Mouse (Mus musculus) kidney, embryonic 14.5 days (tissue): ENCODE measurements around the gene Vdr. TPM values are rescaled to one million over a fixed set of nuclear protein-coding genes. Genes with fewer than 3 reads are reported as not detected.

Experiments
- ATAC-seq: fragments of 200-750 bp; cut with Nextera tagmentation; 2 replicates; pipeline ENCODE4 v1.8.0; 2017; ENCODE audit warnings: moderate number of reproducible peaks, mild to moderate bottlenecking, moderate TSS enrichment, moderate library complexity; ENCODE audit not compliant: low FRiP score, low TSS enrichment
- H3K27ac ChIP-seq: fragments of 300-500 bp; sonication (generic); 2 replicates; pipeline ENCODE4 v1.5.1; 2014; ENCODE audit warnings: low read depth, mild to moderate bottlenecking, low read length, moderate library complexity, mixed read lengths
- H3K27me3 ChIP-seq: fragments of 300-500 bp; sonication (generic); 2 replicates; pipeline ENCODE4 v1.6.1; 2014; ENCODE audit warnings: mild to moderate bottlenecking, low read length; ENCODE audit not compliant: control insufficient read depth, insufficient read depth
- H3K36me3 ChIP-seq: fragments of 300-500 bp; sonication (generic); 2 replicates; pipeline ENCODE4 v1.6.1; 2014; ENCODE audit warnings: low read length, mixed read lengths; ENCODE audit not compliant: control insufficient read depth, insufficient read depth
- H3K4me1 ChIP-seq: fragments of 300-500 bp; sonication (generic); 2 replicates; pipeline ENCODE4 v1.6.1; 2014; ENCODE audit warnings: low read length, mixed read lengths; ENCODE audit not compliant: control insufficient read depth, insufficient read depth
- H3K4me2 ChIP-seq: fragments of 300-500 bp; sonication (generic); replicated peaks from 2 replicates; pipeline ENCODE4 v1.6.1; 2014; ENCODE audit warnings: low read depth, mild to moderate bottlenecking, low read length
- H3K4me3 ChIP-seq: fragments of 300-500 bp; sonication (generic); 2 replicates; pipeline ENCODE4 v1.5.1; 2014; ENCODE audit warnings: mild to moderate bottlenecking, low read length
- H3K9ac ChIP-seq: fragments of 300-500 bp; sonication (generic); 2 replicates; pipeline ENCODE4 v1.6.1; 2014; ENCODE audit warnings: low read depth, mild to moderate bottlenecking, low read length, moderate library complexity
- H3K9me3 ChIP-seq: fragments of 300-500 bp; sonication (generic); 2 replicates; pipeline ENCODE4 v1.6.1; 2016; ENCODE audit warnings: low read length; ENCODE audit not compliant: control insufficient read depth
- WGBS: fragments of 180-500 bp; shearing (Covaris S2); extraction: QIAGEN DNeasy Blood & Tissue Kit; methylation state at CpG from one replicate; pipeline ENCODE4 v1.1.7; 2014; 5-methylcytosine and 5-hydroxymethylcytosine counted together
- polyA plus RNA-seq: library from polyadenylated mRNA; unstranded; fragments of >200 nt; fragmentation: Nextera tagmentation; extraction: Ambion mirVana; gene quantifications from 2 replicates; pipeline ENCODE4 v1.2.1, GENCODE M21; 2014

The Vdr gene
- polyA plus RNA-seq, 1 experiment from 2014 or later, result 2.8 TPM

GRCm38 (mm10) chr15:97907801-97908751 is 2.4 kb downstream of the Vdr start:
- H3K36me3 ChIP-seq, result no peaks in the 10 kb centered on the region
- H3K9me3 ChIP-seq, result no peaks in the 10 kb centered on the region
- peak overlapping the region; percentile 52; the same call in 1 of the 2 replicates for H3K9ac ChIP-seq
- H3K4me1 ChIP-seq, result peaks cover 17% of the 10 kb centered on the region
- peak overlapping the region; percentile 92 for H3K4me2 ChIP-seq
- peaks cover 18% of the 10 kb centered on the region for H3K27me3 ChIP-seq
- H3K4me3 ChIP-seq, result peak overlapping the region; percentile 51
- ATAC-seq, result peak; percentile 91
- WGBS, result 1% methylated on average over 59 of the region's 59 CpGs
- no peak overlapping the region for H3K27ac ChIP-seq

DNA sequence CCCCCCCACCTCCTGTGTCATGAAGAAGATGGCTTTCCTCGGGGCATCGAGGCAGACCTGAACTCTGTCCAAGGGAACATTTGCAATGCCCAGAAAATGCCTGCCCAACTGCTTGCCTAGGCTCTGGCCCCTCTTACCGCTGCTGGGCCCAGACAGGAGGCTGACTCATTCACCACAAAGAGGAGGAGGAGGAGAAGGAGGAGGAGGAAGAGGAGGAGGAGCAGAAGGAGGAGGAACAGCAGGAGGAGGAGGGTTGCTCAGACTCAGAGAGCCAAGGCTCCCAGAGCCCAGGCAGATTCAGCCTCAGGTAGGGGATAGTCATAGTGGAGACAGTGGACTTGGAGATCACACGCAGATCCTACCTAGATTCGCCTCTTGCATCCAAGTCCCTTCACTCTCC is 3.2 kb downstream of the Vdr start:
- 50% methylated on average over 5 of the region's 5 CpGs for WGBS

GRCm38 (mm10) chr15:97905281-97905680 is 5.1 kb downstream of the Vdr start:
- Histone ChIP-seq H3K4me3 (no peak overlapping the region), H3K27me3 (peaks cover 18% of the 10 kb centered on the region), H3K9me3 (no peaks in the 10 kb centered on the region), H3K9ac (no peak overlapping the region), H3K4me1 (peaks cover 17% of the 10 kb centered on the region), H3K36me3 (no peaks in the 10 kb centered on the region), H3K4me2 (no peak overlapping the region), H3K27ac (no peak overlapping the region)
- no peak for ATAC-seq
- WGBS, result 69% methylated on average over 6 of the region's 6 CpGs

More for the DNA sequence above, 3.2 kb downstream of the Vdr start:
- Histone ChIP-seq H3K4me2 (peak overlapping the region; percentile 92), H3K4me1 (peaks cover 17% of the 10 kb centered on the region), H3K4me3 (peak overlapping the region; percentile 51; the same call in 1 of the 2 replicates), H3K36me3 (no peaks in the 10 kb centered on the region), H3K9ac (no peak overlapping the region), H3K9me3 (no peaks in the 10 kb centered on the region), H3K27ac (no peak overlapping the region), H3K27me3 (peaks cover 18% of the 10 kb centered on the region)
- no peak for ATAC-seq

- no peak overlapping the region for H3K4me3 ChIP-seq
- no peaks in the 10 kb centered on the region for H3K36me3 ChIP-seq
- no peak overlapping the region for H3K27ac ChIP-seq
- H3K27me3 ChIP-seq, result peaks cover 15% of the 10 kb centered on the region
- H3K4me1 ChIP-seq, result peaks cover 17% of the 10 kb centered on the region
- ATAC-seq, result no peak
- no peak overlapping the region for H3K9ac ChIP-seq
- no peaks in the 10 kb centered on the region for H3K9me3 ChIP-seq
- H3K4me2 ChIP-seq, result no peak overlapping the region
- 58% methylated on average over 11 of the region's 11 CpGs for WGBS
Observed at GRCm38 (mm10) chr15:97904339-97904991, 6.0 kb downstream of the Vdr start.

- ATAC-seq, result no peak
- Histone ChIP-seq H3K27me3 (peaks cover 7% of the 10 kb centered on the region), H3K4me3 (no peak overlapping the region), H3K9me3 (no peaks in the 10 kb centered on the region), H3K4me1 (peaks cover 13% of the 10 kb centered on the region), H3K4me2 (no peak overlapping the region), H3K27ac (no peak overlapping the region), H3K9ac (no peak overlapping the region), H3K36me3 (no peaks in the 10 kb centered on the region)
- WGBS, result 73% methylated on average over 15 of the region's 15 CpGs
Observed at GRCm38 (mm10) chr15:97903261-97904009, 7.0 kb downstream of the Vdr start.

DNA sequence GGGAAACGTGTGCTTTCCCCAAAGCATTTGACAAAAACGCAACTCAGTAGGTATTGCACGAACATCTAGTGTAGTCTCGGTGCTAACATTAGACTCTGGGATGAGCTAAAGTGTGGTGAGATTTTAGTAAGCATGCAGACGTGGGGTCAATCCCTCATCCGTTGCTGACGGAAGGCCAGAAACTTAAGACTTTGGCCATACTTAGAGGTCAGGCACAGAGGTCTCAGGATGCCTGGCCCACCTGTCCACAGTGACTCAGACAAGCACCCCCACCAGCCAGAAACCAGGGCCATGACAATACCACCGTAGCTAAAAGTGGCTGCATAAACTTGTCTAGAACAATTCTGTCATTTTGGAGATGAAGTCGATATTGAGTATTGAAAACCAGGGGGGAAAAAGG is 9.4 kb downstream of the Vdr start:
- no peak overlapping the region for H3K9ac ChIP-seq
- peaks cover 11% of the 10 kb centered on the region; the same call in 1 of the 2 replicates for H3K4me1 ChIP-seq
- H3K9me3 ChIP-seq, result no peaks in the 10 kb centered on the region
- H3K36me3 ChIP-seq, result no peaks in the 10 kb centered on the region
- H3K4me3 ChIP-seq, result no peak overlapping the region
- H3K27ac ChIP-seq, result no peak overlapping the region
- H3K27me3 ChIP-seq, result no peaks in the 10 kb centered on the region
- no peak for ATAC-seq
- WGBS, result 79% methylated on average over 9 of the region's 9 CpGs
- H3K4me2 ChIP-seq, result no peak overlapping the region

DNA sequence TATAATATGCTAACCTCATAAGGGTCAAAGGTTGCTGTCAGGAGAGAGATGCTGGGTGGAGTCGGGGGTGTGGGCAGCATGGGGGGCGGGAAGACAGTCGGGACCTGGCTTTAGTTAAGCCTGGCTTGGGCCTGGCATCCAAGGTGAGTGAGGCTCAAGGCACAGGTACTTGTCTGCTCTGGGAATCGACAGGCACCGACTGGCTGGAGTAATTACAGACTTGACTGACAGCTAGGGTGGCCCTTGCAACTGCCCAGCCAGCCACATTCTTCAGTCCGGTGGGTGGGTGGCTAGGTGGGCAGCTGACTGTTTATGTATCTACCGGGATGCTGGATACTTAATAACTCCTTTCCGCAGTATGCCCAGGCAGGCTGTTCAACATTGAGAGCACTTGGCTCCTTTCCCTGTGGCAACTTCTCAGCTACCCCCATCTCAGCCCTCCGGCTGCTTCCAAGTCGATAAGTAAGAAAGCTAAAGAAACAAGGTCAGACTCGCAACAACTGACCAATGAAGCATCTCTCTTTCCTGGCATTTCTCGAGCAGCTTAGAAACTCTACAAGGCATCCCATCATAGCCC is 10.0 kb downstream of the Vdr start:
- no peak overlapping the region for H3K27ac ChIP-seq
- no peaks in the 10 kb centered on the region for H3K36me3 ChIP-seq
- WGBS, result 75% methylated on average over 12 of the region's 12 CpGs
- ATAC-seq, result no peak
- no peak overlapping the region for H3K4me2 ChIP-seq
- no peak overlapping the region for H3K9ac ChIP-seq
- no peak overlapping the region for H3K4me3 ChIP-seq
- H3K27me3 ChIP-seq, result no peaks in the 10 kb centered on the region
- H3K9me3 ChIP-seq, result no peaks in the 10 kb centered on the region
- H3K4me1 ChIP-seq, result peaks cover 17% of the 10 kb centered on the region

DNA sequence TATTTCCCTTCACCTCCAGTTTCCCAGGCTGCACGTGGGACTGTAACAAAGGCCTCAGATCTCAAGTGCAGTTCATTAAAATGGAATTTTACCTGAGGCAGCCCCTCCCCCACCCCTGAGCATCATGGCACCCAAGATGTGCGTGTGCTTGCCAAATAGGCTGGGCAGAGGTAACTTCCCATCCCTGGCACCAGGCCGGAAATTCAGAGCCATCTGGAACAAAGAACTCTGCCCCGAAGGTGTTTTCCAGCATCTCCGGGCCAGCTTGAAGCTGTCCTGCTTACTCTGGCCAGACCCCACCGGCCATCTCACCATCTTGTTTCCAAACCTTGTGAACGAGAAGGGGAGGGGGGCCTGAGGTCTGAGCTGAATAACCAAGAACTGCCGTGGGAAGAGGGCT is 10.7 kb downstream of the Vdr start:
- H3K36me3 ChIP-seq, result no peaks in the 10 kb centered on the region
- H3K4me2 ChIP-seq, result no peak overlapping the region
- H3K9ac ChIP-seq, result no peak overlapping the region
- no peak overlapping the region for H3K4me3 ChIP-seq
- WGBS, result 74% methylated on average over 8 of the region's 8 CpGs
- peaks cover 17% of the 10 kb centered on the region for H3K4me1 ChIP-seq
- no peaks in the 10 kb centered on the region for H3K27me3 ChIP-seq
- H3K27ac ChIP-seq, result no peak overlapping the region
- ATAC-seq, result no peak
- no peaks in the 10 kb centered on the region for H3K9me3 ChIP-seq
